Mouse (Mus musculus) heart, postnatal 0 days (tissue): Measurements from ENCODE around the gene Ivns1abp.

Experiments used
- CTCF ChIP-seq: IDR thresholded peaks from 2 replicates; pipeline ENCODE4 v1.5.1; 2016; ENCODE audit warnings: antibody characterized with exemption, control low read depth, low read depth
- EP300 ChIP-seq: IDR thresholded peaks from 2 replicates; pipeline ENCODE4 v1.6.1; 2016; ENCODE audit warnings: antibody characterized with exemption, low read depth

- TF ChIP-seq CTCF (no peak), EP300 (no peak)
Measured at GRCm38 (mm10) chr1:151367721-151368324, 23.5 kb downstream of the Ivns1abp start.
